Mouse (Mus musculus): Measurements from ENCODE around the gene Sh3gl2.

The Sh3gl2 gene

DNA sequence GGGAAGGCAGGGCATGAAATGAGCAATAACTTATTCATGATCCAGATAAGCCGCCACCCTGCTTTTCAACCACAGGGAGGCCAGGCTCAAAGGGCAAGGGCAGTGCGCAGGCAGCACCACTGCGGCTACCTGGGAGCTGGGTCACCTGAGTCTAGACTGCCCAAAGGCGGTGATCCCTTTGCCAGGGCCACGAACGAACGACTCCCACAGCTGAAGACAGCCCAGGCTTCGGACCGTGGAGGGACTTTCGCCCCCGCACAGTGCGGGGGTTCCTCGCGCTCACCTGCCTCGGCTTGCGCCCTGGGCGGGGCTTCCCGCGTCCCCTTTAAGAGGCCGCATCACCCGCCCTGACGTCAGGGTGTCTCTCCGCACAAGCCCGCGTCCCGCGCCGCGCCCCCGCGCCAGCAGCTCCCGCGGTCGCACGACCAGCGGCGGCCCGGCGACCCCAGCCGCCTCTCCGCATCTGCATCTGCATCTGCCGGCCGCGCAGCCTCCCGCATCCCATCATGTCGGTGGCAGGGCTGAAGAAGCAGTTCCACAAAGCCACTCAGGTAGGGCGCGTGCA is at the start of gene Sh3gl2:
TSS of gene Sh3gl2 (plus strand) at position 56 of the 565 bp plus-strand sequence.
- DNase-seq, result no peak

DNA sequence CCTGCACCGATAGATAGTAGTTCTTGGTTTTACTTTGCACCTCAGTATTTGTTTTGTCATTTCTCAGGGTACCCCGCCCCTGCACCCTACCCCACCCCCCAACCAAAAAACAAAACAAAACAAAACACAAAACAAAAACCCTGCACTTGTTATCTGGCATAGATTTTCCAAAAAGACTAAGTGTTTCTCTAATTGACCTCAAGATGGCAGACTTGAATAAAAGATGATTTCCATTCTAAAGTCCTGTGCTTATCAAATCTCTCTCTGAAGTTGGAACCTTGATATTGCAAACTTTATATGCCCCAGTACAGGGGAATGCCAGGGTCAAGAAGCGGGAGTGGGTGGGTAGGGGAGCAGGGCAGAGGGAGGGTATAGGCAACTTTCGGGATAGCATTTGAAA is 43.8 kb upstream of the Sh3gl2 start:
- DNase-seq, result no peak

DNA sequence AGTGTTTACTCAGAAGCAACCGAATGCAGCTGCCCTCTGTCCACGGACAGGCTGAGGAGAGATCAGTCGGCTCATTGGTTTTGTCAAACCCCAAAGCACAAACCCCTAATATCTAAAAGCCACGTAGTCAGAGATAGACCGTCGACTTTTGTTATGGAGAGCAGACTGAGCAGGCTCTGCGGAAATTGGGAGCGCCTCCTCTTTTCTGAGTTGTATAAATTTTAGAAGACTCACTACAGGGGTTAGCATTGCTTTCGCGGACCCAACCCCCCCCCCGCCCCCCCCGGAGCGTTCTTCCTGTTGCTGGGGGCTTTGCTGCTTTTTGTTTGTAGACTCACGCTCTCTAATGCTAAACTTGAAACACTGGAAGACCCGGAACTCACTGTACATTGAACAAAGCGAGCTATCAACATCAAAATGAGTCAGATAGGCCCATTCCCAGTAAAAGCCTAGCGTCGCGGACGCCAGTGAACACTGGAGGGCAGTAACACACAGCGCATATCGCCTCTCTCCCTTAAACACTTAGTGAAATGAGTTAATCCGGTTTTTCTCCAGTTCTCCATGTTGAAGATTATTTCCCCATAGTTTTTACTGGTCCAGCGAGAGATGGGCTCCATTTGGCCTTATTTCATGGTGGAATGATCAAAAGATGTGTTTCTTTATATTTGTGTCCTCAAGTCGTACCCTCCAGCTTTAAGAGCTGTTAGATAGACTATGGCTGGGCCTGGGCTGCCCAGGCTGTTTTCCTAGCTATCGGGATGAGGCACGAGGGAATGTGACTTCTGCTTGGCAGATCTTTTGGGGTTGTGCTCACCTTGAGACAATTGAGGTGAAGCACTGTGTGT is 42.2 kb upstream of the Sh3gl2 start:
- no peak for DNase-seq

DNA sequence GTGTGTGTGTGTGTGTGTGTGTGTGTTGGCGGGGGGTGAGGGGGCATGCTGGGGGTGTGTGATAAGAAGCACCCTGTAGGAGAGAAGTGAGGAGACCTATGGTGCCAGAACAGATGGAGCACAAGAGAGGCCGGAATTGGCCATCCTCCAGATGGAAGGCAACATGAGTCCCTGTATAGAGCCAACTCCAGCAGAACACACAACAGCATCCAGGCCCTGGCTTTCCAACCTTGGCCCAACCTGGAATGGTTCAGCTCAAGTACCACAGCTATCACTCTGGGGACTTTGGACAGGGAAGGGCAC is 41.7 kb upstream of the Sh3gl2 start:
- DNase-seq, result no peak

DNA sequence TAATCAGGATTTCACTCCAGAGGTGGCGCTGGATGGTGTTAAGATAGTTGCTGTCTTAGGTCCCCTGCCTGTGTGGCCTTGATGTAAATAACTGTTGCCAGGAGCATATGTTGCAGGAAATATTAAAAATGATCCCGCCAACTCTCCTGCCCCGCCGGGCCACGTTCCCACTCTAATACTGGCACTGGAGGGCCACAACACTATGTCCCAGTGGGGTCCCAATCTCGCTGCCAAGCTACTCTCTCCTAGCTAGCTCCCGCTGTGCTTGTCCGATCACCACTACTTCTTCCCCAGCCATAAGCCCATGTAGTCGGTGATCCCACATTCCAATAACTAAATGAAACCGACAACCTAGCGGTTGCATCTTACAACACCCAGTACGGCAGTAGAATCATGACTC is 36.9 kb upstream of the Sh3gl2 start:
- no peak for DNase-seq

DNA sequence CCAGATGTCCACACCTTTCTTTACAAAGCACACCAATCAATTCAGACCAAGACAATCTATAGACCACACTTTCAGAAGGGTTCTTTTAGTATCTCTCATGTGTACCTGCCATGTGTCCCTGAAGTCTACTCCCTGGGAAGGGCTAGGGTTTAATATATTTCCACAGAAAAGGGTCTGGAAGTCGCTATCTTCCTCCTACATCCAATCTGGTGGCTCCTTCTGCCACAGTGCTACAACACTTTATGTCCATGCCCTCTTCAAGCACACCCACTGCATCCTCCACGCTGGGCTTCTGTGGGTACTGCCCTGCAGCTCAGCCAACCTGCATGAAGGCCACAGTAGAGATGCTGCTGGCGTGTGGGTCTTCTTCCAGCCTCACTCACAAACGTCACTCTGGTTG is 29.5 kb upstream of the Sh3gl2 start:
- DNase-seq, result no peak

DNA sequence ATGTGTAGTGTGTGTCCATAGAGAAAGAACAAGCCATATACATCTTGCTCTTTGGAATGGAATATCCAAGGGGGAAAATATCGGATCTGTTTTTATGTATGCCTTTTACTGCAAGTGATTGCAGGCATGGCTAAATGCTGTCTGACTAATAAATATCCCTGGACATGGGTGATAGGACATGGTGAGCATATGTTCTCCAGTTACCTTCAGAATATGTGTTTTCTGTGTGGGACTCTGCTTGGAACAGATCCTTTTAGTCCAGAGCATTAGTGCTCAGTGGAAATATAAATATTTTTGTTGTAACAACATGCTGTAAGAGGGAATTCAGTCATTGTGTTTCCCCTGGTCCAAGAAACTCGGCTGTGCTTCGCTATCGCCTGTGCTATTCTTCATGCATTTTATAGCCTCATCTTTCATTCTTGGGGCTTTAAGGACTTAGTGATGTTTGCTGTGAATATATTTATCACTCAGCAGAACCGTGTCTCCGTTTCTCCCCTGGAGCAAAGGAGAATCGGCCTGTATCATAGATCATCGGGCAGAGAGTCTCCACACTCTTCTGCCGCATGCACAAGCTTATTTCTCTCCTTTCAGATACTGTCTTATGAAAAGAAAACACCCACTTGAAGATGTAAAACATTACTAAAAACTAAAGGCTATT is 26.4 kb upstream of the Sh3gl2 start:
- DNase-seq, result no peak

DNA sequence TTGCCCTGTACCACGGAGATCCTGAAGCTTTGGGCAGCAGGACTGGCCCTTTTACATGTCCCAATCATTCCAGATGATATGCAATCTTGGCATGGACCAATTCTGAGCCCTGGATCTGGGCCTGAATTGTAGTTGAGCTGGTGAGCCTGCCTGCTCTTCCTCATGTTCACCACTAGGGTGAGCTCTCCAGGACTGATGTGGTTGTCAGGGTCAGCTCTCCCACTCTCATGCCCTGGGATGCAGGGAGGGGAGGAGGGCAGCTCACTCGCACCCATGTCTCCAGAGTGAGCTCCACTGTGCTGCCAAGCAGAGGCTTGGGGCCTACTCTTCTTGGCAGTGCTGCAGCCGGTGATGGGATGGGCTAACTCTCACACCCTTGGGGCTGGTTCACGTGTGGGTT is 18.9 kb upstream of the Sh3gl2 start:
- no peak for DNase-seq

DNA sequence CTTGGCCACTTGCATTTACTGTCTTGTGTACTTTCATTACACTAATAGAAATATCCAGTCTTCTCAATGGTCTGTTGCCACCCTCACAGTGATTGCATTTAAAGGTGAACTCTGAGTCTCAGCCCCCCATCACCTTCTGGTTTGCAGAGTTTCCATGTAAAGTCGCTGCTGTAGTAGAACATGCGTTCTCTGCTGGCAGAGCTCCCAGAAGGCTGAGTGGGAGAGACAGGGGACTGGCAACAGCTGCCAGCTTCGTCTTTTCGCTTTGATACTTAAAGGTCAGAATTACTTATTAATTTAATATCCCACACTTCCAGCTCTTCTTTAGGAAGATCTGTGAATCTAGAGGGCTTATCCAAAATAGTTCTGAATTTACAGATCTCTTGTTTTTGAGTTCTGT is 8.7 kb upstream of the Sh3gl2 start:
- no peak for DNase-seq

DNA sequence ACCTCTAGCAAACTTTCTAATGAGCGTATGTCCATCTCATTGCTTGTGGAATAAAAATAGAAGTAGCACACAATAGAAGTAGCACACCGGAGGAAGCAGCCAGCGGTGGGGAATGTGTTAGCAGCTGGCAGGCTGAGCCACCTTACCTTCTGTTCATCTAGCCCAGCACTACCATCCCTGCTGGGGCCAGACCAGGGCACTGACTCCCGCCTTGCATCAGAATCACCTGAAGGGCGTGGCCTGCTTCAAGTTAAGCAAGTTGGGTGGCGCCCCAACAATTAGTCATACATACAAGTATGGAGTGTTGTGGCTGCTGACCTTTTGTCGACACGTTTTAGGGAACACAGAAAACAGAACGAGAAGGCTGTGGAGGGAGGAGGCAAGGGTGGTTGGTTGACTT is 6.5 kb upstream of the Sh3gl2 start:
- DNase-seq, result no peak

DNA sequence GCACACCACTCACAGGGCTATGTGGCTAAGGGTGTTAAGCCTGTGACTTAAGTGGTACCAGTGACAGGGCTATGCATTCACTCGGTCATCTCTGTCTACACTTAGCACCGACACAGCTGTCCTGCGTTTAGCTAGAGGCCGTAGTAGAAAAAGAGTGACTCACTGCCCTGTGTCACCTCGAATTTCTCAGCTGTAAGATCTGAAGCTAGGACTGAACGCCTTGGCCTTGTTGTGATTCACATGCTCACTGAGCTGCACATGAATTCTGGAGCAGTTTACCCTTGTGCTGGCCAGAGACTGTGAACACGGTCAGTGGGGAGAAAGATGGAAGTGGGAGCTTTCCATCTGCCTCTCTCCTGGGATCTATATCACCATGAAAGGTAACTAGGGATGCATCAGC is 2.3 kb upstream of the Sh3gl2 start:
- DNase-seq, result no peak

DNA sequence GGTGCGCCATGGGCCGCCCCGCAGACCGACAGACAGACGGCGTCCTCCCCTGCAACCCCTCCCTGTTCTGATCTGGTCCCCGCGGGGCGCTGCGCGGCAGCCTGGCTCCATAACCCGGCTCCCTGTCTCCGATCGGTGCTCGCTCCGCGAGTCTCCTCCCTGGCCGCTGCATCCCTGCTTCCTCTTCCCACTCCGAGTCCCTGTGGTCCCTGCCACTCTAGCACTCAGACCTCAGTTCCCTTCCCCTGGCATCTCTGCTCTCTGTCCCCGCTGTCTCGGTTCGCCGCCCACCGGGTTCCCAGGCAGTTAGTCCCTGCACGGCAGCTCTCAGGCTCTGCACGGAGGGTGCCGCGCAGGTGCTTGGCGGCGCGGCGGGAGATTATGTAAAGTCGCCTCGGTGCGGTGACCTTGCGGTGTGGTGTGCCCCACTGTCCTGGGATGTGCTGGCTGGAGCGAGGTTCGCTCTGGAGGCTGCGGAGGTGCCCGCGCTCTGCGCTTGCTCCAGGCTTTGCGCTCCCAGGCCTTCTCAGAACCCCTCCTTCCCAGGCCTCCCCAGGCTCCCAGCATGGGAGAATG is 798 bp downstream of the Sh3gl2 start:
- DNase-seq, result no peak

DNA sequence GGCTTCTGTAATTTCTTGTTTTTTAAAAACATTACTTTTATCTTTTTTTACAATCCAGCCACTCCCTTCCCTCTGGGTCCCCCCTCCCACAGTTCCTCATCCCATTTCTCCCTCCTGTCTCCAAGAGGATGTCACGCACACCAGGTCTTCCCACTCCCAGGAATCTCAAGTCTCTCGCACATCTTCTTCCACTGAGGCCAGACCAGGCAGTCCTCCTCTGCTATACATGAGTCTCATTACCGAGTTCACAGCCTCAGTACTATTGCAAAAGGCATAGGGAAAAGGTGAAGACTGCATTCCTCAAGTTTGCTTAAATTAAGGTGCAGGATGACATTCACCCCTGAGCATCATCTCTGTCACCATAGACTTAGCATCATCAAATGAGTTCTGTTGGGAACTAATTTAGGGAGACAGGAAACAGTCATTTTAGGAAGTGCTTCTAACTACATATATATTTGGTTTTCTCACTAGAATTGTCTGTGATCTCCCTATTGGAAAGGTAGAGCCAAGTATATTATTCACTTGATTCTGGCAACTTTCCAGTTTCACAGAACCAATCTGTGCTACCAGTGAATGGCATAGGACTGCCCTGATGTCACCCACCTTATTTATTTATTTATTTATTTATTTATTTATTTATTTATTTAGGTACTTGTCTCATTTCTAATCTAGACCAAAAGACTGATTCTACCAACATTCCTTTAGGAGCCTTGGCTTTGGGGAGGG is 1.9 kb downstream of the Sh3gl2 start:
- no peak for DNase-seq

DNA sequence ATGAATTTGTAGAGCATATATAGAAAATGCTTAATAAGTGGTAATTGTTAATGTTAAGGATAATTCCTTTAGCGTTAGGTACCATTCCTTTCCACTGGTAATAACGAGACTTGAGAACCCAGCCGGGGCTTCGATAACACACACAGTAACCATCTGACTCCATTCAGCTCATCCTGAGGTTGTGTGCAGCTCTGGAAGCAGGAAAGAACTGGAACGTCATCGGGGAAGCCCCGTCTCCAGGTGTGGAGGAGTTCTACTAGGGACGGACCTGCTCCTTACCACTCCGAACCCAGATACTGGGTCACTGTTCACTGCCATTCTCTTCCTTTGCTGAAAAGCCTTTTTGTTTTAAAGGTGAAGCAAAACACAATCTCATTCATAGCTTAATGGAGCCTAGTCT is 2.6 kb downstream of the Sh3gl2 start:
- DNase-seq, result no peak

DNA sequence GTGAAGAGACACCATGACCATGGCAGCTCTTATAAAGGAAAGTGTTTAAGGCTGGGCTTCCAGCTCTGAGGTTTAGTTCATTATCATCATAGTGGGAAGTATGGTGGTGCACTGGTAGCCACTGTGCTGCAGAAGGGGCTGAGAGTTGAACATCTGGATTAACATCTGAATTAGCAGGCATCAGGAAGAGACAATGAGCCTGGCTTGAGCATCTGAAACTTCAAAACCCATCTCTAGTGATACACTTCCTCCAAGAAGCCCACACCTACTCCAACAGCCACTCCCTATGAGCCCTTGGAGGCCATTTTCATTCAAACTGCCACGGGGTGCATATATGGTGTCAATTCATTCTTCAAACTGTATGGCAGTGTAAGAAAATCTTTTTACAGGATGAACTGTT is 3.6 kb downstream of the Sh3gl2 start:
- no peak for DNase-seq

DNA sequence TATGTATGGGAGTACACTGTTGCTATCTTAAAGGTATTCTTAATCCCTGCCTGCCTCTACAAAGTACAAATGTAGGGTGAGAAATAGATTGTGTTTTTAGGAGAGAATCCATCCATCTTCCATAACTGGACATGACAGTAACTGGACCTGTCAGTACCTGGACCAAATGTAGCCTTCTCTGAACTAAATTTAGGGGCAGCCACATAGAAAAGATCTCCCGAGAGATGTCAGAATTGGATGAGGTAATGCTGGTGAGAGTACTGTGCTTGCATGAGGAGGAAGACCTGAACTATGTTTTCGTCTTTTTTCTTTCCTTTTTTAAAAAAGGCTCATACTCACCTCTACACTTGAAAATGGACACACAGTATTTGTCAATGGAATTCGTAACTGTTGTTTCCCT is 6.0 kb downstream of the Sh3gl2 start:
- no peak for DNase-seq

DNA sequence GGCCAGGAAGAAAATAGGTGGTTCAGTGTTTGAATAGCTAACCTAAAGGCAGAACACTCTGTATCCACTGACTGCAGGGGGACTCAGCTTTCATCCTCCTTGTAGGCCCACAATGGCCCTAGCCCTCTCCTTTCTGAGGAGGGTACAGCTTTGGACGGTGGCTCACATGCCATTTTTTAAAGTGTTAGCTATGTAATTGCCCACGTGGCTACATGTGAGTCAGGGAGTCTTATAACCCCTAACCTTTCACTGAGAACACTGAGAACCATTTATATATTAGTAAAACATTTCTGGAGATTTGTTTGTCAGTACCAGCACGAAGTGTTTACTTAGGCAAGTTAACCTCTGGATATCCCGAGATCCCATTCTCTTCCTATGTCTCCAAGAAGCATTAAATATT is 12.1 kb downstream of the Sh3gl2 start:
- no peak for DNase-seq

DNA sequence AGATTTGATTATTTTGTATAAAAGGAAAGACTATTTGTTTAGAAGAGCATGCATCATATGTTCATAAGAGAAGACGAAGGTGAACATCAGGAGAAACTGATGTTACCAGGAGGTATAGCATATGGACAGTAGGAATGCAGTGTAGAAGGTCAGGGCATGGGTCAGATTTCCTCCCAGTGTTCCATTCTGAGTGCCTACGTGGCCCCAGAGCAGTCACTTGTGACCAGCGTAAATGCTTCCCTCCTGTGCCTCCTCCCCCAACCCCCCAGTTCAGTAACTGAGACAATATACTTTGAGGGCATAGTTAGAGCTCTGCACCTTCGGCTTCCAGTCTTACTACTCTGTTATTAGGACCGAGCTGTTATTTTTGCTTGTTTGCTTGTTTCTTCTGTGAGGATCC is 17.8 kb downstream of the Sh3gl2 start:
- no peak for DNase-seq

DNA sequence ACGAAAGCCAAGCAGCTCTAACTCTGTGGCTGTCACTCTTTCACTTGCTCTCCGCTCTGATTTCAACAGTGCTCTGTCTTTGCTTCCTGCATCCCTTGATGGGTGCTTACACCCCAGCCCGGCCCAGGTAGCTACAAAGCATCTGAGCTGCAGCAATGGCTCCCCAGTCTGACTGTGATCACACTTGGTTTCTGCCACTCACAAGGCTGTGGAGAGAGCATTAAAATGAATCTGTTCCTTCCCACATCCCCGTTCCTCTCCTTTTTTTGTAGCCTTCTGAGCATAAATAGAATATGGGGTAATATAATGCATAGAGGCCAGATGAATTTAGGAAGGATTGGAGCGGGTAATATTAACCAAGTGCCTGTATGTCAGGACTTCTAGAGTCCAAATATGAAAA is 21.8 kb downstream of the Sh3gl2 start:
- no peak for DNase-seq

DNA sequence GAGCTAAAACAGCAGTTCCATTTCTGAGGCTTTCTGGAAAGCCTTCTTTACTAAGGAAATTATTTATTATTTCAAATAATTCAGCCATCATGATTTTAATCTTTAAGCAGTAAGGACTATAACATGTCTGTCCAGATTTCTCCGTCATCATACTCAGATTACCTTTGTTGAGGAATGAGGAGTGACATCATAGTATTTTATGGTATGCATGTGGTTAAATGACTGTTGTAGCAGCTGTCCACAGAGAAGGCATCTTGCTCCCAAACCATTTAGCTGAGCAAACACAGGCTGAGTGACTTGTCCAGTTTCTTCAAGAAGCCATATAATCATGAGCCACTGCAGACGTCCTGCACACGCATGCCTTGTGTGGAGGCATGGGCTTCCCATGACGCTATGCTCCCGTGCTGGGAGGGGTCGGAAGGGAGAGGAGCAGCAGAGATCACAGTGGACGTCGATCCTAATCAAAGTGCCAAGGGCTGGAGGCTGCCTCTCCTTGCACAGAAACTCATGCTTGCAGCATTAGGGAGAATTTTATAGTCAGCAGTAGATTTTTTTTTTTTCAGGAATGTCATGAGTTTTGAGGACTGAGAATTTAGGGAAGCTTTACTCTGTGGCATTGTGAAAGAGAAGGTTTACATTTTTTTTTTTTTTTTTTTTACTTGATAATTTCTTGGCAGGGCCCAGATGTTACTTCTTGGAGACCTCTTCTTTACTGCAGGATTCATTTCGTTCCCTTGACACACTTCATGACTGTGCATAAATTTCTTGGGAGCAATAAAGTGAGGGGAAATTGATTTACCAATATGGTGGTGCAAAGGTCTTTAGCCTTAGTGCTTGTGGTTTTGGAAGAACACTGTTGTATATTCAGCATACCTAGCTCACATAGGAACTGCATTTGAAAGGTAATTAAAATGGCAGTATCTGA is 23.0 kb downstream of the Sh3gl2 start:
- DNase-seq, result no peak

DNA sequence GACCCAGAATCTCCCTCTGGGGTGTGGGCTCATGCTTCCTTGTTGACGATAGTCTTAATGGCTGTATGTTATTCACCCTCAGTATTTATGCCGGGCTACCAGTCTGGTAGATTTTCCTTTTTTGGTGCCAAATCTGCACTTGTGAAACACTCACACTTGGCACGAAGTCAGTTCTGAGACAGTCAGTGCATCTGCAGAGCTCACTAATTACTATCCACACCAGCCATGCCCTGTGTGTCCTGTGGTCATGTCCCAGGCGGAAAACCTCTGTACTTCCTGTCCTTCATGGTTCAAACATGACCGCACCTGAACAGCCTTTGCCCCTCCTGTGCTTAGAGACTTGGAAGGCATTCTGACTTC is 23.6 kb downstream of the Sh3gl2 start:
- no peak for DNase-seq
